In genomic region chr7:112500134-112500490, GRCm38 (mm10) we compare ENCODE assay signal across 14 mouse cellular contexts.
A peak's percentile ranks its signal among the peaks of the same experiment; 100 is the strongest.
DNase-seq lines count a peak whose midpoint lies in the region; ATAC-seq lines count a peak whose summit lies in the region.
"Had no signal": no experiment of that assay in that cellular context is flagged by ENCODE, and none has a peak within 500 bp of the region (broad histone marks: within the 10 kb centered on the region; RNA-seq: fewer than 3 reads in every experiment).

No protein-coding gene starts in this region.

- ATAC-seq in heart, embryonic 14.5 days (ENCODE audit: insufficient number of reproducible peaks, insufficient read depth, low FRiP score, low read depth): no peak
- ATAC-seq in embryonic facial prominence, embryonic 11.5 days (replicated peaks; ENCODE audit: insufficient number of reproducible peaks, low FRiP score, low TSS enrichment, low read depth): no peak
- no peak for ATAC-seq in limb, embryonic 13.5 days (ENCODE audit: low FRiP score, low read depth)
- no peak for ATAC-seq in megakaryocyte, adult 5-6 weeks (ENCODE audit: poor library complexity, severe bottlenecking)

- 0 out of 2 replicates have a peak overlapping the region, but pooled peaks have one; percentile 31 for H3K4me2 ChIP-seq in heart, embryonic 14.5 days (ENCODE audit: low read length)
- no peak overlapping the region for H3K4me2 ChIP-seq in embryonic facial prominence, embryonic 11.5 days (ENCODE audit: low read depth, low read length)
- peak overlapping the region; percentile 44 for H3K4me2 ChIP-seq in limb, embryonic 13.5 days (replicated peaks)

- H3K9me3 ChIP-seq in heart, embryonic 14.5 days (ENCODE audit: control insufficient read depth, low read length): no peaks in the 10 kb centered on the region
- H3K9me3 ChIP-seq in embryonic facial prominence, embryonic 11.5 days (replicated peaks; ENCODE audit: control insufficient read depth, low read length): no peaks in the 10 kb centered on the region
- no peaks in the 10 kb centered on the region for H3K9me3 ChIP-seq in limb, embryonic 13.5 days
- H3K9me3 ChIP-seq: hindbrain, embryonic 10.5 days; midbrain, embryonic 10.5 days had no signal

- peaks cover 21 to 37% of the 10 kb centered on the region in 2 experiments for H3K4me1 ChIP-seq in heart, embryonic 14.5 days (ENCODE audit: control insufficient read depth in 2 of 2, insufficient read depth in 2 of 2, low read length in 2 of 2)
- H3K4me1 ChIP-seq in embryonic facial prominence, embryonic 11.5 days (ENCODE audit: control insufficient read depth, insufficient read depth, low read length): peaks cover 6% of the 10 kb centered on the region
- peaks cover 90% of the 10 kb centered on the region for H3K4me1 ChIP-seq in limb, embryonic 13.5 days

- WGBS in heart, embryonic 14.5 days: 41% methylated on average over 7 of the region's 7 CpGs
- WGBS in embryonic facial prominence, embryonic 11.5 days: 23% methylated on average over 7 of the region's 7 CpGs
- WGBS in limb, embryonic 13.5 days: 5% methylated on average over 7 of the region's 7 CpGs

- H3K27me3 ChIP-seq in heart, embryonic 14.5 days (ENCODE audit: control insufficient read depth, insufficient read depth, low read length): no peaks in the 10 kb centered on the region
- H3K27me3 ChIP-seq in embryonic facial prominence, embryonic 11.5 days (ENCODE audit: control insufficient read depth, insufficient read depth, low read length): no peaks in the 10 kb centered on the region
- H3K27me3 ChIP-seq in limb, embryonic 13.5 days: no peaks in the 10 kb centered on the region

- DNase-seq in heart, postnatal 36 days: no peak
- peak; percentile 59 for DNase-seq in 3T3-L1 (ENCODE audit: low read depth, low spot score)
- peak; percentile 27 for DNase-seq in embryonic facial prominence, embryonic 11.5 days (ENCODE audit: low spot score)
- DNase-seq in right cerebral cortex, postnatal 25 days: no peak
- no peak for DNase-seq in spleen, postnatal 4 days (ENCODE audit: low spot score in 2 of 2)
- DNase-seq: cerebellum, adult 18-20 months; kidney, adult 9 months; lung, adult 18-20 months had no signal

- intact Hi-C loops in heart, postnatal 36 days (cut with DNase I): no loop called here

- H3K4me3 ChIP-seq in heart, embryonic 14.5 days (ENCODE audit: control insufficient read depth in 1 of 2, insufficient read depth in 1 of 2, low read depth in 1 of 2, low read length in 2 of 2): no peak overlapping the region
- H3K4me3 ChIP-seq in embryonic facial prominence, embryonic 11.5 days (ENCODE audit: low read depth, low read length): no peak overlapping the region
- H3K4me3 ChIP-seq in limb, embryonic 13.5 days: no peak overlapping the region
- H3K4me3 ChIP-seq: erythroblast, embryonic 14.5 days; hindbrain, embryonic 10.5 days; midbrain, embryonic 10.5 days had no signal

- H3K9ac ChIP-seq in heart, embryonic 14.5 days (ENCODE audit: low read length): no peak overlapping the region
- H3K9ac ChIP-seq in embryonic facial prominence, embryonic 11.5 days (replicated peaks; ENCODE audit: low read length): no peak overlapping the region
- H3K9ac ChIP-seq in limb, embryonic 13.5 days: no peak overlapping the region

- H3K36me3 ChIP-seq in heart, embryonic 14.5 days (ENCODE audit: control insufficient read depth, insufficient read depth, low read length): no peaks in the 10 kb centered on the region
- no peaks in the 10 kb centered on the region for H3K36me3 ChIP-seq in embryonic facial prominence, embryonic 11.5 days (replicated peaks; ENCODE audit: control insufficient read depth, insufficient read depth, low read depth, low read length)
- H3K36me3 ChIP-seq in limb, embryonic 13.5 days: no peaks in the 10 kb centered on the region
- H3K36me3 ChIP-seq: hindbrain, embryonic 10.5 days; midbrain, embryonic 10.5 days had no signal

- H3K27ac ChIP-seq in heart, embryonic 14.5 days (replicated peaks in 1 of 2; ENCODE audit: control insufficient read depth in 1 of 2, insufficient read depth in 1 of 2, low read depth in 2 of 2, low read length in 2 of 2): no peak overlapping the region; a peak in 1 of 4 replicates
- H3K27ac ChIP-seq in embryonic facial prominence, embryonic 11.5 days (replicated peaks; ENCODE audit: low read depth, low read length): no peak overlapping the region
- no peak overlapping the region; the same call in 1 of the 2 replicates for H3K27ac ChIP-seq in limb, embryonic 13.5 days
- H3K27ac ChIP-seq: hindbrain, embryonic 10.5 days; midbrain, embryonic 10.5 days had no signal

Comparison
In these comparisons a context has a peak if more than half of its experiments do, and no peak if none do; other contexts are left out.
1. DNase-seq: peak in 3T3-L1 (single experiment) and embryonic facial prominence, embryonic 11.5 days (single experiment); none in heart, postnatal 36 days (0 of 2), right cerebral cortex, postnatal 25 days (single experiment) and spleen, postnatal 4 days (0 of 2).